Mouse (Mus musculus): ENCODE measurements at regions not wholly inside any gene's neighbourhood (a gene's known extent, or its start where the extent isn't known, plus 50 kb on each side); places are given as distances from the start of the nearest gene placed in this dataset.

DNA sequence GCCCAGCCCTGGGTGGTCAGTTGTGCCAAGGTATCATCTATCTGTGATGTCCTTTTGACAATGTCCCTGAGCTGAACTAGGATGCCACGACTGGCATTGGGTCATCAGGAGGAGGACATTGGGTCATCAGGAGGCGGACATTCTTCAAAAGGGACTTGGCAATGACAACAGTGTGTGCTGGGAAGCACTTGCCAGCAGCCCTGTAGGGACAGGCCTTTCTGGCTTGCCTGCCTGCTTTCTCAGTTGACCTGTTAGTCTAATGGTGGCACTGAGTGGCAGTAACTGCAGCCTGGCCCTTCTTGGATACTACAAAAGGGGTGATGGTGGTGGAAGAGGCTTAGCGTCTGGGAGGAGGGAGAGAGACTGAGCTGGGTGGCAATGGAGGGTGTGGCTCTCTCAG, 137.2 kb upstream of the Prox1 start:
- no peak for DNase-seq (ENCODE audit: extremely low spot score)

DNA sequence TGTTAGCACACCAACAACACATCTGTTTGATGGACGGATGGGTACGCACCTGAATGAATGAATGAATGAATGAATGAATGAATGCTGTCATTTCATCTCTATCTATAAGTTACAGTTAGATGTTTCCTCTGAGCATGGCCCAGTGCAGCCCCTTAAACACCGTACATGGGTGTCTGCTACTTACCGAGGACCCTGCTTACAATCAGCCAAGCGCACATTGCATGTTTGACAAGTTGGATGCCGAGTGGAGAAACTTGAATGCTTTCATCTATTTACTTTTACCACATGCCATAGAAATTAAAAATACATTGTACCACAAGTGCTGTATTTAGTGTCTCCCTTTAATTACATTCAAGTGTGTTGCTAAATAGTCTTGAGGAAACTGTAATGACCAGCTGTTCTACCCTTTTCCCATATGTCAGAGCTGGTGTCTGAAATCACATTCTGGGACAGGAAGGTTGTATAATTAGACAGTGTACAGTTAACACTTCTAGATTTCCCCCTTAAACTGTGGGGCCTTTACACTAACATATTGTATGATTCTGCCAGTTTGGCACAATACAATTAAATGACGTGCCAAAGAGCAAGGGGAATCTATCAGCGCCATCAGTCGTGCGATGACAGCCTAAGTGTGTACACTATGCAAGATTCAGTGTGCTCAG, 127.3 kb upstream of the Prox1 start:
- DNase-seq (ENCODE audit: extremely low spot score), result no peak

DNA sequence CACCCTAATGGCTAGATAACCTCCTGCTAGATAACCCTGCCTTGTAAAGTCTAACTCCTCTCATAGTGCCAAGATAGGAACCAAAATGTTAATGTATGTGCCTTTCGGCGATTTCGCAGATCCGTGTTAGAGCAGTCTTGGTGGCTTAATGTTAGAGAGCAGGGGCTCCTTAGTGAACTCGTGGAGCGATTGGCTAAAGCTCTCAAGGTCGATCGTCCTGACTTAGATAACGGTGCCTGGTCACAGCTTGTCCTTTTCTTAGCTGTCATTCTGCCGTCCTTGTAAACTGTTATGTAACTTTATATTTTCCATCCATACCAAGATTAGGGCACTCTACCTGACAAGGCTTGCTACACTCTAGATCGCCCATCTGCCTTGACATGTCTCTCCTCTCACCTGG, 119.5 kb upstream of the Prox1 start:
- DNase-seq (ENCODE audit: extremely low spot score), result no peak

DNA sequence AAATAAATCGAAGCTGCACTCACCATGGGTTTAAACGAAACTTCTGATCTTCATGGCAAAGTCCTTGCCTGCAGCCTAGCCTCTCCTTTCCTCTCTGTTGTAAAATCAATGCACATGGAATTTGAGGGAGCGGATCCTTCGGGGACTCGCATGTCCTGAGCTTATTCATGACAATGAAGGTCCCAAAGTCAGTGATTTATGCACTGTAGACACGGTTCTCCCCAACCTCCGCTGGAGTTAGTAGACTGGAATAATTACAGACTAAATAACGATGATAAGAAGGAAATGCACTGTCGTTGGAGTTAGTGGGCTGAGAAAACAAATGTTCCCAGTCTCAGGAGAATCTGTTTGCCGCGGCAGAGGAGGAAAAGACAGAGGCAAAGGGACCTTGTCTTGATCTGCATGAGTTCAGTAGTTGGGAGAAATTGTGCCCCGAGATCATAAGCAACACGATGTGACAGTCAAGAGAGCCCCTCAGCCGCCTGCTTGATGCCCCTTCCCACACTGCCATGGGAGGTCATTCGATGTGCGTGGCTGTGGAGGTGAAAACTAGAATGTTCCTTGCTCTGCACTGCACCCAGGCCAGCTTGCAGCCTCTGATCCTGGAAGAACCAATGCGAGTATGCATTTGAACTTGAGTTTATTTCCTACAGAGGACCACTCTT, 116.1 kb upstream of the Prox1 start:
- DNase-seq (ENCODE audit: extremely low spot score), result no peak

DNA sequence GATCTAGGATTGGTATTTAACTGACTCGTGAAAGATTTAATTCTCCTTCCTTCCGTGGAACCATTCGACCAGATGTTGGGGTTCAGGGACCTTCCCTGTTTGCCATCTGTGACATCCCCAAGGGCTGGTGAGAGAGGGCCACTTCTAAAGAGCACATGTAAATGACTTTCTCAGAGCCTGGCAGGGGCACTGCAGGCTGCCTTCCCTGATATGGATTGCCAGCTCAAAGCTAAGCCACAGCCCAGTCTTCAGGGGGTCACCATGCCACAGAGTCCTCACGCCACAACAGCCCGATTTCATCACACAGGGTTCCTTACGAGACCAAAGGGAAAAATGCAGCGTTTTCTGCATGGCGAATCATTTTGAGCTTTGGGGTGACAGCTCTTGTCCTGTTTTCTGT, 115.1 kb upstream of the Prox1 start:
- no peak for DNase-seq (ENCODE audit: extremely low spot score)

DNA sequence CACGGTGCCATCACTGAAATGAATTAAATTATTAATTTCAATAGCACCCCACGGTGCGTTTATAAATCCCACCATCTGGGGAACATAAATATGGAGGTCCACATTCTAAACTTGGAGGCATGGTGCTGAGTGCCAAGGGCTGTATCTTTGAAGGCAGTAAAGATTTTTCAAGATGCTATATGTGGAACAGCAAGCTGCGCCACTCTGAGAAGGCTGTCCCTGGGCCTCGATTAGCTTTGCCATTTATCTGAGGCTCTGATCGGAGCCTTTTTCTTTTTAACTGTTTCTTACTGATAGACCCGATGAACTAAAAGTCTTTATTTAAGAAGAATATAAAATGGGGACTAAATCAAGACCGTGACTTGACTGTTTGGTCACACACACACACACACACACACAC, 114.5 kb upstream of the Prox1 start:
- DNase-seq (ENCODE audit: extremely low spot score), result no peak

DNA sequence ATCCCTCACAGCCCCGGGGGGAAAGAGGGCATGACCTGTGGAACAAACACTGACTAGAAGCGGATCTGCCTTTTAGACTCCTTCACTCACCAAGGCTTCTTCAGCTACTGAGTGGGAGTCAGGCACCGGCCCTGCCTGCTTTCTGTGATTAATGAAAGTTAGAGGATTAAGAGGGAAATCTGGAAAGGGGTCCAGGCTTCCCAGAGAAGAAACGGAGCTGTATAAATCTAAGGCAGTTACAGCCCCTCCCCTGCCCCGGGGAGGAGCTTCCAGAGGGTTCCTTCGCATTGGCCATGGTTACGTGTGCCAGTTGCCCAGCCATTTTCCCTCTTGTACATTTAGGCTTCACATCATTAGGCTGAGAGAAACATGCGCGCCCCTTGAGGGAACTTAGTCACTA, 113.6 kb upstream of the Prox1 start:
- no peak for DNase-seq (ENCODE audit: extremely low spot score)

DNA sequence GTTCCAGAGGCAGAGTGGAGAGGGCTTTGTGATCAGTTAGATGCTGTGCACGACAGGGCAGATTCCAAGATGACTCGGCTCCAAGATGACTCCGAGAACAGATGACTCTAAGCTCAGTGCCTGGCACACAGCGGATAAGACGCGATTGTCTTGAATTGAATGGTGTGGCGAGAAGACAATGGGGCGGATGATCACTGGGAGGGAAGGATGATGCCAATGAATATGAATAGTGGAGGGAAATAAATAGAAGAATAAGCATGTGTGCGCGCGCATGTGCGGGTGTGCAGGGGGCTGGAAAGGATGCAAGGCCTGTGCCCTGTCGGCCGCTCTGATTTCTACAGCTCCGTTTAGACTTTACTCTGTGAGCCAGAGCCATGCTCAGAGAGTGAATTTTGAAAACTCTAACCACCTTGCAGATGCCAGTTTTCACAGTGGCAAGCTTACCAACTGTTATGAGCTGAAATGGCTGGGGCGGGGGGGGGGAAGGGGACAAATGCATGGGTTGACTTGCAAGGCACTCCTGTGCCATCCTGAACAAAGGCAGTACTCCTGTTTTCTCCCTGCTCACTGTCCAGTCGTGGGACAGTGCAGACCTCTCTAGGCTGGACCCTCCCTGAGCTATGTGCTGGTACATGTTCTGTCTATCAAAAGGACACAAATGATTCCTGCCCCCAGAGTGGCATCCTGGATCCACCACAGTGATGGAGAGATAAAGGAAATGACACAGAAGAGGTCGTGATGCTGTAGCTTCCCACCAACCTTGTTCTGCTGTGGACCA, 109.8 kb upstream of the Prox1 start:
- DNase-seq (ENCODE audit: extremely low spot score), result no peak

DNA sequence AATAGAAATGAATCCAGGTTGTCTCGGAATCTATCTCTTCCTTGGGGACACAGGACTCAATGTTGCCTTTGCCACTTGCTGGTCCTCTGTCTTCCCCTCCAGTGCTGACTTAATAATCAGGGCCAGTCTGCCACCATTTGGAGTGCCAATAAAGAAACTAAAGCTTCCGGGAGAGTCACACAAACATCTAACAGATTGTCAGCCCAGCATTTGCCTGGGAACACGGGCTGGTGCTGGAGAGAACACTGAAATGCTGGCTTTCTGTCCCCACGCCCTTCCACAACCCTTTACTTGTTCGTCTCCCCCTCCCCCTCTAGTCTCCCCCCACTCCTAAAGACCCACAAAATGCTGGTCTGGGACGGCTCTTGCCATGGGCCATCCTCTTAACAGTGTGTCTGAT, 104.4 kb upstream of the Prox1 start:
- no peak for DNase-seq (ENCODE audit: extremely low spot score)

DNA sequence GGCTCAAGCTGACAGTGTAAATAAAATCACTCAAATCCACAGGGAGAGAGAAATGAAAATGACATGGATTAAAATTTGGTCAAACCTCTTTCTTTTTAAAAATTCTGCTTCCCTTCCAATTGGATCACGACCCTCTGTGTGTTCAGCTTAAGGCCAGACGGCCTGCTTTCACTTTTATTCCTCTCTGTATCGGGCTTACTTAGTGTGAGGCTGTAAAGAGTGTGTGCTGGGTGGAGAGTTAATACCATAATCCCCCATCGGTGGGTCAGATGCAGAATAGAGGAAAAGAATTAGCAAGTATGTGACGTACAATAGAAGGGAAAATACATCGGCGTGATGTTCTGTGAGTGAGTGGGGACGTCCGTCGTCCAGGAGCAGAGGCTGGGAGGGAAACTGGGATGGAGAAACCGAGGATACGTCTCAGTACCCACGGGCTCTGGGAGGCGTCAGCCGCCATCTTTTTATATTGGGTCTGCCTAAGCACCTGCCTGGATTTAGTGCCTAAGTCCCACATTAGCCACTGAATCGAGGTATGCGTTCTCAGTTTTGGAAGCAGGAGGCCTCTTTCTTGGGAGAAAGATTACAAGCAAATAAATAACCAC, 100.4 kb upstream of the Prox1 start:
- no peak for DNase-seq (ENCODE audit: extremely low spot score)

DNA sequence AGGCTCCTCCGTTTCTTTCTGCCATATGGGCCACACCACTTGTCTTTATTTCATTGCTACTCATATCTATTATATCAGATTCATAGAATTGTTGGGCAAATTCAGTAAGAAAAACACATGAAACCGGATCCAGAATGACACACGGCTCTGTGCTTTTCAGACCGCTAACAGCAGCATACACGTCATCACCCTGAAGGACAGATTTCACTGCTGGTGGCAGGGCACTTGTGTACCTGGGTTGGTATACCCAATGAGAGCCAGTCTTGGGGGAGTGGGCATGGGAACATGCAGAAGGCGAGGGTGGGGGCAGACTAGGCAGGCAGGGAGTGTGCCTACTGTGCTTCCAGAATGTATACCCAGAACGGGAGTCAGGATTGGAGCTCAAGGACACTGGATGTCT, 98.7 kb upstream of the Prox1 start:
- DNase-seq (ENCODE audit: extremely low spot score), result no peak

DNA sequence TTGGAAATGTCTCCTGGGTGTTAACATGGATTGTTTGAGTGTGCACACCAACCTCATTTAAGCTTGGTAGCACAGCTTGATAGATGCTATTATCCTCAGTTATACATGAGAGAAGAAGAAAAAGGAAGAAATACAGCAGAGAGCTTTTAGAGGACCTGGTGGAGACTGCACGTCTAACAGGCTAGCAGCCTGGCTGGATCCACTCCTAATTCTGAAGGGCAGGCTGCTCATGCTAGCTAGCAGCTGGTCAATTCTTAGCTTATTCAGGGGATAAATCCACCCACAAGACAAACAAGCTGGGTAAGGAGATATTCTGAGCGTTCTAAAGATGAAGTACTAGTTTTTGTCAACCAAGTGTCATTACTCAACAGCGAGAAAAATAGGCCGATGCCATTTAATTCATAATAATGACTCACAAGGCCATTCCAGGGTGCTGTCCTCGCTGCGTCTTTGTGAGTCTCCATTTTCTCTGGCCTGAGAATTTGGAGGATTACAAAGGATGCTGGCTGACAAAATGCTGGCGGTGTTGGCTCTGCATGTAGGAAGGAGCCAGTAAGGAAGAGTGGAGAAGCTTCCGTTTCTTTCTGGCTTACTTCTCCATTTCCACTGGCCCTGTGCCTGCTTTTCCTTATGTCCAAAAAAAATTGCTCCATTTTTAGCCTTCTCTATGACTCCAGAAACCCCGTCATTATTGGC, 94.7 kb upstream of the Prox1 start:
- no peak for DNase-seq (ENCODE audit: extremely low spot score)

DNA sequence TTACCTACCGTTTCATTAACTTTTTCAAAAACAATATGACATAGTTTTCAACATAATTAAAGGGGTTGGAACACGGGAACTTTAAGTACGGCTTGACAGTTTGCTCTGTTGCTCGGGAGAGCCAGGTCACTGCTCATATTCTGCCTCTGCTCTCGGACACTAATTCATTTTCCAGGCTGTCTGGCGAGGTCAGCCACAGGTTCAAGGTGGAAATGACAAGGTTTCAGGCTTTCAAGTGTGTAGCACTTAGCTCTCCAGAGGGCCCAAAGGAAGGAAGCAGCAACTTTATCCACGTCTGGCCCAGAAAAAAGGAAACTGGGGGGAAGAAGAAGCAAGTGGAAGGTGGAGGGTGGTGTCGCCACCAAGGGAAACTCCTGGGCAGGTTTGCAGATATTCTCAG, 94.0 kb upstream of the Prox1 start:
- no peak for DNase-seq (ENCODE audit: extremely low spot score)

DNA sequence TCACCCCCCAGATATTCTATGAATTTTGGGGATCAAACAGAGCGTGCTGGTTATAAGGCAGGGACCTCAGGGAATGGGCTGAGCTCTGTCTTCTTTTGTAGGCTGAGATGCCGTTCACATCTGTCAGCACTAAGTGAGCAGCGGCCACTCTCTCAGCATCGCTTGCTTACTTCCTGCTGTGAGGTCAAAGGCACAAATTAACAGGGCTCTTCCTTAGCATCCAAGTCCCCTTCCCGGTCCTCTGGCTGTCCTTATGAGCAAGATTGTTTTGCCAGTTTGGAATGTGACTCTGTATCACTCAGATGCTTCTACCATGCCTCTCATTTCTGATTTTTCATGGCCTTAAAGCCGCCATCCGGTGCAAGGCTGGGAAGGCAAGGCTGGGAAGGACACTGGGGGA, 93.1 kb upstream of the Prox1 start:
- peak; percentile 17 for DNase-seq (ENCODE audit: extremely low spot score)

DNA sequence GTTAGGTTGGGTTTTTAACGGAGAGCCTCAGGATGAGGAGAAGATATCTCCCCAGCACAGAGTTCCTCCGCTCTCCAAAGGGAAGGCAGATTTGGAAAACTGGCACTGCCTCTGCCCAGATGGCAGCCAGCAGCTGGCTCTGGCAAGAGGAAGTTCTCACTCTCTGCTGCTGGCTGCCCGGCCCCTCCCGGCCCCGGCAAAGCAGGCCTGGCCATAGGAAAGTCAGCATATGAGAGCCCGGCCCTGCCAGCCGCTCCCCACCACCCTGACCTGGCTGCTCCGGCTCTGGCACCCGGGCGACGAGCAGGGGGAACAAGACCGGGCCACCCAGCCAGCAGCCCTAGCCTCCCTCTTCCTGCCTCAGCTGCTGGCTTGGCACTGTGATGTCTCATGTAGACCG, 89.1 kb upstream of the Prox1 start:
- no peak for DNase-seq (ENCODE audit: extremely low spot score)

DNA sequence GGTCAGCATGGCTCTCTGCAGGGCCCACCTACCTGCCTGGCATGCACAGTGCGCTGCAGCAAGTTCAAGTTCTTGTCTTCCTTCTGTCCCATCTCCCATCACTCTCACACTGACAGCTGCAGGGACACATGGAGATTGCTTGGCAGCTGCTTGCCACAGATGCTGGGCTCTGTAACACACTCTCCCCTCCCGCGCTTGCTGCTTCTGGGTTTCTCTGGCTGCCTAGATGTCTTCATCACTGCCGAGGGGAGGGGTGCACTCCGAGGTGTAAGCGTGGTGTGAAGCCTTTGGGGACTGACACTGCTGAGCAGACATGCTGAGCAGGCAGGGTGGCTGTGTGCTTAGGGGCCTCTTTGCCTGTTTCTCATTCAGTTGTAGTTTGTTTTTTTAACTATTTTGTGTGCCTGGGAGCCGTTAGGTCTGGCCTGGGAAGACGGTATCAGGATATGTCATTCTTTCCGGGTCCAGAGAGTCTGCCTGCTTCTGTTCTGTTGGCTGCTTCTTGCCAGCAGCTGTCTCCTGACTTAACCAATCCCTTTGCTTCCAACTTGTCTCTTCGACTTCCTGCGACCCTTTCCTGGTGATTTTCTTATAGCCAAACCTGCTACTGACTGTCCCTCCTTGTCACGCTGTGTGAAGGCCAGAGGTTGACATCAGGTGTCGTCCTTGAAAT, 80.2 kb upstream of the Prox1 start:
- no peak for DNase-seq (ENCODE audit: extremely low spot score)

DNA sequence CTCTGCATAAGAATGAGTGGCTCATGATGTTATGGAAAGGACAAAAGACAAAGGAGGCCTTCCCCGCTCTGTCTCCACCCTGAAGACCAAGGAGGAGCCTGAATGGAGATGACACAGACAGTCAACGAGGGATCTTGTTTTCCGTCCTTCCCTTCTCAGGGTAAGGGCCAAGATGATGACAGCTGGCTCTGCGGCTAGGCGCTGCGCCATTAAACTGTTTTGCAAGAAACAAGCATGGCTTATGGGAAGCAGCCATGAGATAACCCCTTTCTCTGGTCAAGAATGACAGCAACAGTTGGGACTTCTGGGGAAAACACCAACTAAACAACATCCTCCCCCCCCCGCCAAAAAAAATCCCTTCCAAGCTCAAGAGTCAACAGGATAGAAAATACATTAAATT, 72.0 kb upstream of the Prox1 start:
- no peak for DNase-seq (ENCODE audit: extremely low spot score)

DNA sequence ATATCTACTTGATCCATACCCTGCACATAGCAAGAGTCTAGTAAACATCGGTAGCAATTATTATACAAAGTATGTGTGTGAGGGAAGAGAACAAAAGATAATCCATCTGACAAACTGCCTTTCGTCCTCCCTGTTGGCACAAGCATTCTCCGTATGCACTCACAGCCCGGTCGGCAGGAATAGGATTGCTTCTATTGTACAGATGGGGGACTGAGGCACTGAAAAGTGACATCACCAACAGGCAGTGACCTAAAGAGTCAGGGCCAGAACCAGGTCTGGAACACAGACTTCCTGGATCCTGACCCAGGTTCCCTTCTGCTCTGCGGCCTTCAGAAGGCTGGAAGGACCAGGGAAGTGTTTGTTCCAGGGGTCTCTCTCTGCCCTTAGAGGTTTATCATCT, 69.3 kb upstream of the Prox1 start:
- no peak for DNase-seq (ENCODE audit: extremely low spot score)

DNA sequence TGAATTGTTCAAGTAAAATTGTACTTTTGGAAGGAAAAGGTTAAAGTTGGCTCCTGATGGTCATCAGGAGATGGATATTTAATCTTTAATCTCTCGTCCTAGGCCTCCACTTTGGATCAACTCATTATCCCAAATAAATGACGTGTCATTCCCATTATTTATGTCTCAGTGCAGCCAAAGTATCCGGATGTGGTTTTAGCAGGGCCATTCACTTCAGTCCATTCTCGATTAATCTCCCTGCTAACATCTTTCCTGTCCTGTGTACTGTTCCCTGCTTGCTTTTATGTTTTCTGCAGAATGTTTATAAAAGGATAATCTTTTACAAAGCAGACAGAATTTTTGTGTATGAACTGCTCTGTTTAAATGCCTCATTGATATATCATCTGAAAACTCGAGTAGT, 60.4 kb upstream of the Prox1 start:
- no peak for DNase-seq (ENCODE audit: extremely low spot score)

DNA sequence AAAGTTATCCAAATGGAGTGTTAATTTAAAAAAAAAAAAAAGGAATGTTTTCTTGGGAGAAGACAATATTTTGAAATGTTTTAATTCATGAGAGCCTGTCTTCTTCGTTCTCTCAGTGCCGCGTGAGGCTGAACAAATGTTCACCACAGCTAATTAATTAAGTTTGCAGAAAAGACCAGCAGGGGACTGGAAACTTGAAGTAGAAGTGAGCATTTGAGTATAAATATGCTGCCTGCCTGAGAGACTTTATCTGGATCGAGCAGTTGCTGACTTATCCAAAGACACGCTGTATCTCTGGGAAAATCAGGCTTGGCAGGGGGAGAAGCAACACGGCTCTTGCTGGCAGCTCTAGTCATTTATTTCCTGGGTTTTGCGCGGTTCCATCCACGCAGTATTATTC, 49.9 kb upstream of the Prox1 start:
- DNase-seq (ENCODE audit: extremely low spot score), result no peak

Measured in embryo, embryonic 9.5 days (tissue).